Mouse (Mus musculus) testis, adult 2 months (tissue): ENCODE results near the gene Mgat5b.

Source experiments
- CTCF ChIP-seq: fragments of 200-500 bp; IDR thresholded peaks from 2 replicates; pipeline ENCODE4 v1.5.1; 2012; ENCODE audit warnings: low read depth, mild to moderate bottlenecking, inconsistent platforms, low read length, moderate library complexity; ENCODE audit not compliant: control insufficient read depth, insufficient read depth, insufficient replicate concordance
- POLR2A ChIP-seq: fragments of 200-500 bp; IDR thresholded peaks from 2 replicates; pipeline ENCODE4 v1.6.1; 2012; ENCODE audit warnings: low read depth, mild to moderate bottlenecking, inconsistent platforms, low read length, moderate library complexity; ENCODE audit not compliant: control insufficient read depth

GRCm38 (mm10) chr11:117029569-117029955 lies 110.9 kb downstream of the Mgat5b start:
- TF ChIP-seq CTCF: no peak
- TF ChIP-seq POLR2A: no peak
